Mouse (Mus musculus) bone marrow, adult 2 months (tissue): ENCODE measurements around the gene Enah.

Source experiments
- CTCF ChIP-seq: fragments of 200-500 bp; IDR thresholded peaks from 2 replicates; pipeline ENCODE4 v1.5.1; 2011; ENCODE audit warnings: low read length, control low read depth; ENCODE audit not compliant: control insufficient read depth, insufficient read depth
- POLR2A ChIP-seq: fragments of 200-500 bp; IDR thresholded peaks from 2 replicates; pipeline ENCODE4 v1.6.1; 2011; ENCODE audit warnings: low read depth, mild to moderate bottlenecking, control low read depth, low read length, borderline replicate concordance; ENCODE audit not compliant: control insufficient read depth

GRCm38 (mm10) chr1:181985880-181986279 lies 33.9 kb downstream of the Enah start:
- no peak for TF ChIP-seq POLR2A
- no peak for TF ChIP-seq CTCF
